ENCODE assay signal across 15 mouse cellular contexts in genomic region chr7:130812407-130812806, GRCm38 (mm10). TPM values are rescaled to one million over a fixed set of nuclear protein-coding genes. Genes with fewer than 3 reads are reported as not detected.
DNase-seq lines count a peak whose midpoint lies in the region; ATAC-seq and TF ChIP-seq lines count a peak whose summit lies in the region.
"Had no signal": no experiment of that assay in that cellular context is flagged by ENCODE, and none has a peak within 500 bp of the region (broad histone marks: within the 10 kb centered on the region; RNA-seq: fewer than 3 reads in every experiment).

No protein-coding gene starts in this region.

- intact Hi-C loops in left cerebral cortex, postnatal 14 days (cut with DNase I), result no loop called here

- 42% methylated on average over 16 of the region's 16 CpGs for WGBS in intestine, postnatal 0 days

- peak; percentile 19 for DNase-seq in embryo, embryonic 11 days
- no peak for DNase-seq in embryo, embryonic 10.5 days (ENCODE audit: low spot score)
- no peak for DNase-seq in testis, postnatal 10 days (ENCODE audit: low spot score)
- no peak for DNase-seq in adrenal gland, adult (ENCODE audit: inconsistent age in 2 of 2, low spot score in 1 of 2)
- DNase-seq in spleen, adult 12 weeks (ENCODE audit: low spot score), result no peak
- DNase-seq in left cerebral cortex, postnatal 14 days (ENCODE audit: low spot score in 2 of 2), result no peak
- DNase-seq: cerebellum, postnatal 25 days; gastrocnemius, adult 2 months; kidney, adult 2 months; lung, postnatal 36 days had no signal

- no peaks in the 10 kb centered on the region for H3K4me1 ChIP-seq in testis, adult 2 months (ENCODE audit: control insufficient read depth, insufficient read depth, low read length)
- no peaks in the 10 kb centered on the region for H3K4me1 ChIP-seq in intestine, postnatal 0 days (replicated peaks; ENCODE audit: control insufficient read depth, insufficient read depth, low read length)

- ATAC-seq in intestine, postnatal 0 days, result no peak
- ATAC-seq: Patski had no signal

- H3K4me2 ChIP-seq in intestine, postnatal 0 days (replicated peaks; ENCODE audit: low read depth), result 0 out of 2 replicates have a peak overlapping the region, but pooled peaks have one; percentile 13

- no peaks in the 10 kb centered on the region for H3K27me3 ChIP-seq in testis, adult 2 months (ENCODE audit: control insufficient read depth, insufficient read depth, low read length)
- H3K27me3 ChIP-seq in intestine, postnatal 0 days (replicated peaks; ENCODE audit: control insufficient read depth, insufficient read depth, low read length), result no peaks in the 10 kb centered on the region
- H3K27me3 ChIP-seq: Patski had no signal

- no peak overlapping the region for H3K9ac ChIP-seq in intestine, postnatal 0 days (ENCODE audit: low read depth, low read length)

- no peaks in the 10 kb centered on the region for H3K36me3 ChIP-seq in testis, adult 2 months (ENCODE audit: control insufficient read depth, insufficient read depth, low read length)
- H3K36me3 ChIP-seq in intestine, postnatal 0 days (ENCODE audit: control insufficient read depth, insufficient read depth), result no peaks in the 10 kb centered on the region

- no peaks in the 10 kb centered on the region for H3K9me3 ChIP-seq in intestine, postnatal 0 days (ENCODE audit: control insufficient read depth)

- H3K4me3 ChIP-seq in testis, adult 2 months (ENCODE audit: control insufficient read depth, low read depth, low read length), result peak overlapping the region; percentile 69
- H3K4me3 ChIP-seq in intestine, postnatal 0 days (ENCODE audit: low read depth, low read length), result no peak overlapping the region
- H3K4me3 ChIP-seq: gastrocnemius, adult 2 months had no signal

- no peak for TF ChIP-seq POLR2A in testis, adult 2 months (IDR thresholded peaks at IDR 0.05; ENCODE audit: control insufficient read depth, low read depth, low read length)

- H3K27ac ChIP-seq in testis, adult 2 months (ENCODE audit: control insufficient read depth, insufficient read depth, low read depth, low read length), result no peak overlapping the region; the same call in 1 of the 2 replicates
- no peak overlapping the region for H3K27ac ChIP-seq in intestine, postnatal 0 days (ENCODE audit: low read depth, low read length)
- H3K27ac ChIP-seq: gastrocnemius, adult 2 months had no signal

- no peak for TF ChIP-seq CTCF in testis, adult 2 months (IDR thresholded peaks at IDR 0.05; ENCODE audit: control insufficient read depth, insufficient read depth, insufficient replicate concordance, low read depth, low read length)
- no peak for TF ChIP-seq CTCF in intestine, postnatal 0 days (IDR thresholded peaks at IDR 0.05; ENCODE audit: low read depth)

RNA-seq across cellular contexts. Expression of gene Btbd16, which starts 38.5 kb away (rescaled TPM):
- polyA plus RNA-seq in testis, adult 2 months (2012; rRNA removed), result 254 and 255 TPM in 2 replicates
- polyA plus RNA-seq in intestine, postnatal 0 days (2015; fragmentation: Nextera tagmentation; extraction: Ambion mirVana), result not detected in 2 replicates
- under 1 TPM; 0.15 to 0.42 TPM for total RNA-seq in left cerebral cortex, postnatal 14 days (2021)
- total RNA-seq: gastrocnemius, adult 2 months had no signal
- polyA plus RNA-seq: brain, embryonic 14.5 days; limb, embryonic 11.5 days had no signal

RNA-seq across cellular contexts. Expression of gene Plekha1, which starts 53.1 kb away (rescaled TPM):
- polyA plus RNA-seq in testis, adult 2 months (2012; rRNA removed), result 6.7 and 6.9 TPM in 2 replicates
- 29.6 and 30.2 TPM in 2 replicates for polyA plus RNA-seq in intestine, postnatal 0 days (2015; fragmentation: Nextera tagmentation; extraction: Ambion mirVana)
- 10 to 100 TPM; 92.6 to 98.0 TPM for total RNA-seq in left cerebral cortex, postnatal 14 days (2021)

Comparison
In these comparisons a context has a peak if more than half of its experiments do, and no peak if none do; other contexts are left out.
1. RNA of gene Btbd16, which starts 38.5 kb away (polyA plus RNA-seq): 254 to 255 TPM in testis, adult 2 months; not detected in intestine, postnatal 0 days; every median in the first group is over 100 times any median in the second.